Mouse (Mus musculus) layer of hippocampus, adult 2 months (tissue): Measurements from ENCODE around the gene Erich3. TPM values are rescaled to one million over a fixed set of nuclear protein-coding genes. Genes with fewer than 3 reads are reported as not detected.

Source experiments
- DNase-seq, 2 experiments: peaks; one replicate each; pipeline ENCODE4 v3.0.0; 2022; ENCODE audit warnings: low spot score in 2 of 2
- H3K27ac ChIP-seq: fragments of 200-600 bp; 2 replicates; pipeline ENCODE4 v1.8.1; 2022
- H3K4me3 ChIP-seq: fragments of 200-600 bp; 2 replicates; pipeline ENCODE4 v1.8.1; 2022; ENCODE audit warnings: mild to moderate bottlenecking
- CTCF ChIP-seq: fragments of 200-600 bp; conservative IDR thresholded peaks from 2 replicates; pipeline ENCODE4 v1.8.1; 2022; ENCODE audit warnings: antibody characterized with exemption, mild to moderate bottlenecking, moderate library complexity
- total RNA-seq, 2 experiments: library from RNA; stranded (reverse); gene quantifications; 2 replicates each; pipeline ENCODE4 v1.2.3; 2021

Erich3 gene
- total RNA-seq, 2 experiments from 2014 or later: 7.7 TPM

- no peak overlapping the region for H3K27ac ChIP-seq
- no peak overlapping the region for H3K4me3 ChIP-seq
- TF ChIP-seq CTCF: no peak
- no peak for DNase-seq
These were observed 146.7 kb downstream of the Erich3 start for GRCm38 (mm10) chr3:154810273-154810870.

GRCm38 (mm10) chr3:154811281-154811680 lies 147.6 kb downstream of the Erich3 start:
- DNase-seq: no peak

GRCm38 (mm10) chr3:154811833-154812232 lies 148.2 kb downstream of the Erich3 start:
- Histone ChIP-seq H3K27ac (peak overlapping the region; percentile 59; the same call in 1 of the 2 replicates), H3K4me3 (no peak overlapping the region)
- DNase-seq: no peak
- TF ChIP-seq CTCF: no peak

More at GRCm38 (mm10) chr3:154811281-154811680, 147.6 kb downstream of the Erich3 start:
- Histone ChIP-seq H3K27ac (peak overlapping the region; percentile 59; the same call in 1 of the 2 replicates), H3K4me3 (no peak overlapping the region)
- no peak for TF ChIP-seq CTCF

- no peak for DNase-seq
- H3K27ac ChIP-seq: no peak overlapping the region
- no peak overlapping the region for H3K4me3 ChIP-seq
- TF ChIP-seq CTCF: no peak
These were observed 149.2 kb downstream of the Erich3 start for GRCm38 (mm10) chr3:154812893-154813292.

- no peak for DNase-seq
- no peak for TF ChIP-seq CTCF
- Histone ChIP-seq H3K27ac (peak overlapping the region; percentile 92), H3K4me3 (no peak overlapping the region)
These were observed 151.9 kb downstream of the Erich3 start for GRCm38 (mm10) chr3:154815606-154816005.

- H3K27ac ChIP-seq: peak overlapping the region; percentile 92
These were observed 152.6 kb downstream of the Erich3 start for GRCm38 (mm10) chr3:154816231-154816630.

GRCm38 (mm10) chr3:154816801-154817625 lies 153.4 kb downstream of the Erich3 start:
- peak overlapping the region; percentile 92 for H3K27ac ChIP-seq
- peak; percentile 51 to 75 for DNase-seq
- H3K4me3 ChIP-seq: peak overlapping the region; percentile 30

More at GRCm38 (mm10) chr3:154816231-154816630, 152.6 kb downstream of the Erich3 start:
- DNase-seq: no peak
- no peak for TF ChIP-seq CTCF
- no peak overlapping the region for H3K4me3 ChIP-seq

More at GRCm38 (mm10) chr3:154816801-154817625, 153.4 kb downstream of the Erich3 start:
- no peak for TF ChIP-seq CTCF

Other genes with a start within 250 kb of the Erich3 start
- 10 to 100 TPM; 20.5 to 23.2 TPM for gene Cryz, start 67.1 kb upstream of the Erich3 start, total RNA-seq
- gene Tyw3, start 66.8 kb upstream of the Erich3 start, total RNA-seq: 10 to 100 TPM; 11.1 to 12.4 TPM